Mouse (Mus musculus) neural tube, embryonic 15.5 days (tissue): Measurements from ENCODE around the gene Grin2b. TPM values are rescaled to one million over a fixed set of nuclear protein-coding genes. Genes with fewer than 3 reads are reported as not detected.

Source experiments
- ATAC-seq: fragments of 200-750 bp; cut with Nextera tagmentation; 2 replicates; pipeline ENCODE4 v1.8.0; 2017; ENCODE audit warnings: mild to moderate bottlenecking, moderate TSS enrichment, moderate library complexity; ENCODE audit not compliant: low FRiP score
- H3K27ac ChIP-seq: fragments of 300-500 bp; sonication (generic); replicated peaks from 2 replicates; pipeline ENCODE4 v1.5.1; 2015; ENCODE audit warnings: mild to moderate bottlenecking, inconsistent platforms
- H3K27me3 ChIP-seq: fragments of 300-500 bp; sonication (generic); replicated peaks from 2 replicates; pipeline ENCODE4 v1.6.1; 2015; ENCODE audit warnings: inconsistent platforms
- H3K36me3 ChIP-seq: fragments of 300-500 bp; sonication (generic); 2 replicates; pipeline ENCODE4 v1.6.1; 2015; ENCODE audit warnings: inconsistent platforms
- H3K4me1 ChIP-seq: fragments of 300-500 bp; sonication (generic); 2 replicates; pipeline ENCODE4 v1.6.1; 2015; ENCODE audit warnings: inconsistent platforms
- H3K4me2 ChIP-seq: fragments of 300-500 bp; sonication (generic); 2 replicates; pipeline ENCODE4 v1.6.1; 2015; ENCODE audit warnings: inconsistent platforms, mild to moderate bottlenecking, moderate library complexity
- H3K4me3 ChIP-seq: fragments of 300-500 bp; sonication (generic); replicated peaks from 2 replicates; pipeline ENCODE4 v1.5.1; 2015; ENCODE audit warnings: mild to moderate bottlenecking, inconsistent platforms
- H3K9ac ChIP-seq: fragments of 300-500 bp; sonication (generic); replicated peaks from 2 replicates; pipeline ENCODE4 v1.6.1; 2015; ENCODE audit warnings: mild to moderate bottlenecking, inconsistent platforms
- H3K9me3 ChIP-seq: fragments of 300-500 bp; sonication (generic); replicated peaks from 2 replicates; pipeline ENCODE4 v1.6.1; 2016; ENCODE audit warnings: inconsistent platforms
- WGBS: fragments of 180-500 bp; shearing (Covaris S2); methylation state at CpG from one replicate; pipeline ENCODE4 v1.1.7; 2015; ENCODE audit warnings: mixed read lengths; 5-methylcytosine and 5-hydroxymethylcytosine counted together
- polyA plus RNA-seq: library from polyadenylated mRNA; unstranded; fragments of >200 nt; fragmentation: Nextera tagmentation; extraction: Ambion mirVana; gene quantifications from 2 replicates; pipeline ENCODE4 v1.2.1, GENCODE M21; 2015

Gene Grin2b
- polyA plus RNA-seq, 1 experiment from 2014 or later: 82.8 TPM

DNA sequence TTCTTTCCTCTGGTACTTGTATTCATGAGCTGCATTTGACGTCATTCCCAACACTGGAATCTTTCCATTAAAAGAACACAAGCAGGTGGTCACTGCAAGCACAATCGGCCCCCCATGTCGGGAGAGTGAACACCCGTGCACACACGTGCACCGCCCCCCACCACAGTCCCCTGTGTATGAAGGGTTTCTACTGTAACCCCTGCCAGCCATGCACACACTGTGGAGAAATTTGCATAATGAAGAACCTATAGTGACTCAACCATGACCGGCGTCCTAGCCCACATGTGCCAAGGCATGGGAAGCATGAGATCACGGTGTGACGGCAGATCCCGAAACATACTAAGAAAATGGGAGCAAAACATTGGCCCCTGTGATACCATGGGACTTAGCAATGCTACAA, 179.9 kb downstream of the Grin2b start:
- H3K36me3 ChIP-seq: no peaks in the 10 kb centered on the region
- H3K4me3 ChIP-seq: no peak overlapping the region
- no peaks in the 10 kb centered on the region for H3K27me3 ChIP-seq
- no peak for ATAC-seq
- 70% methylated on average over 11 of the region's 11 CpGs for WGBS
- no peak overlapping the region for H3K9ac ChIP-seq
- peaks cover 11% of the 10 kb centered on the region for H3K4me1 ChIP-seq
- no peaks in the 10 kb centered on the region for H3K9me3 ChIP-seq
- H3K27ac ChIP-seq: no peak overlapping the region
- no peak overlapping the region for H3K4me2 ChIP-seq

- H3K4me1 ChIP-seq: peaks cover 6% of the 10 kb centered on the region; the same call in 1 of the 2 replicates
- no peak overlapping the region for H3K4me3 ChIP-seq
- no peak overlapping the region for H3K4me2 ChIP-seq
- H3K27ac ChIP-seq: no peak overlapping the region
- no peak overlapping the region for H3K9ac ChIP-seq
- no peak for ATAC-seq
- no peaks in the 10 kb centered on the region for H3K27me3 ChIP-seq
- no peaks in the 10 kb centered on the region for H3K36me3 ChIP-seq
- H3K9me3 ChIP-seq: no peaks in the 10 kb centered on the region
- 65% methylated on average over 3 of the region's 3 CpGs for WGBS
Measured at GRCm38 (mm10) chr6:135976106-135976505, 197.2 kb downstream of the Grin2b start.

- H3K27ac ChIP-seq: no peak overlapping the region
- no peaks in the 10 kb centered on the region for H3K36me3 ChIP-seq
- no peak overlapping the region for H3K4me2 ChIP-seq
- ATAC-seq: no peak
- no peak overlapping the region for H3K9ac ChIP-seq
- 80% methylated on average over 9 of the region's 9 CpGs for WGBS
- H3K9me3 ChIP-seq: no peaks in the 10 kb centered on the region
- H3K27me3 ChIP-seq: no peaks in the 10 kb centered on the region
- no peak overlapping the region for H3K4me3 ChIP-seq
- peaks cover 6% of the 10 kb centered on the region; the same call in 1 of the 2 replicates for H3K4me1 ChIP-seq
Measured at GRCm38 (mm10) chr6:135972481-135972880, 200.8 kb downstream of the Grin2b start.

GRCm38 (mm10) chr6:135971481-135971880, 201.8 kb downstream of the Grin2b start:
- Histone ChIP-seq H3K27ac (no peak overlapping the region), H3K4me3 (no peak overlapping the region), H3K9me3 (no peaks in the 10 kb centered on the region), H3K4me1 (peaks cover 5% of the 10 kb centered on the region; the same call in 1 of the 2 replicates), H3K27me3 (no peaks in the 10 kb centered on the region), H3K9ac (no peak overlapping the region), H3K4me2 (no peak overlapping the region), H3K36me3 (no peaks in the 10 kb centered on the region)
- no peak for ATAC-seq
- 92% methylated on average over 4 of the region's 4 CpGs for WGBS

DNA sequence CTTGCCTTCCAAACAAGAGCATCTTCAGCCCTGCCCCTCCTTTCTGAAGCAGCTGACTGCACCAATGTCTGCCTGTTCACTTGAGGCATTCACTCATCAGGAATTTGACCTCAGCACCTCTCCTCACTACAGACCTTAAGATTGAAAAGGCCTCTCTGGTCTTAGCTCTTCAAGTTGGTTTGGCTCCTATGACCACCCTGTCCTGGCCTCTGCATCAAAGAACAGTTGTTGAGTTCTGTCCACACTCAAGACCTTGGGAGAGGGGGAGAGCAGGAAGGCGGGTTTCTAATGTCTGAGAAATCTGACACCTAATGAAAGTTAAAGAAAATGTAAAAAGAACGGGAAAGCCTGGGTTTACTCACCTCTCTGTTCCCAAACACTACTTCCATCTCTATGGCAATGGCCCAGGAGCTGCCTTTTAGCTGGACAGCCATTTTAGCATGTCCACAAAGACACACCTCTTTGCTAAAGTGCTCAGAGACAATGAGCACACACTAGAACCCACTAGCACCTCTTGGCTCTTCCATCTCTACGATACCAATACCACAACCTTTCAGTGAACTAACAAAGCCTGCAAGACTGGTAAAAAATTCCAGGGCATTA, 202.5 kb downstream of the Grin2b start:
- no peaks in the 10 kb centered on the region for H3K27me3 ChIP-seq
- H3K9ac ChIP-seq: no peak overlapping the region
- no peaks in the 10 kb centered on the region for H3K9me3 ChIP-seq
- H3K4me2 ChIP-seq: no peak overlapping the region
- H3K27ac ChIP-seq: no peak overlapping the region
- H3K4me3 ChIP-seq: no peak overlapping the region
- H3K4me1 ChIP-seq: peaks cover 2% of the 10 kb centered on the region; the same call in 1 of the 2 replicates
- 84% methylated on average over 3 of the region's 3 CpGs for WGBS
- ATAC-seq: no peak
- no peaks in the 10 kb centered on the region for H3K36me3 ChIP-seq

DNA sequence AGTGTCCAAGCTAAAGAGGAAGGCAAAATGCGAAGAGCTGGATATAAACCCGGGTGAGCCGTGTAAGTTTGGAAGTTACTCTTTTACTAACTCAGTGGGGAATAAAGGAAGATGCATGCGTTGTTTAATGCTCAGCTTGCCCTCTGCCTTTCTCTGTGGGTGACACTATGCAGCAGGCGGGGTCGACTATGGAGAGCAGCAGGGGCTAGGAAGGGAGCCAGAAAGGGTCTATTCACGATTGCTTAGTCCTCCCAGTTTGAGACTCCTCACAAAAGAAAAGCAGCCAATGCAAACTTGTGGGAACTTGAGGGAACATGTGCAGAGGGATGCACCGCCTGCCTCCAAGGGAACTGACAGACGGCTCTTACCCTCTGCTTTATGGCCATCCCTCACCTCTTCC, 211.5 kb downstream of the Grin2b start:
- Histone ChIP-seq H3K27ac (peak overlapping the region; percentile 25; the same call in 1 of the 2 replicates), H3K4me2 (no peak overlapping the region)
- ATAC-seq: peak; percentile 39; the same call in 1 of the 2 replicates

DNA sequence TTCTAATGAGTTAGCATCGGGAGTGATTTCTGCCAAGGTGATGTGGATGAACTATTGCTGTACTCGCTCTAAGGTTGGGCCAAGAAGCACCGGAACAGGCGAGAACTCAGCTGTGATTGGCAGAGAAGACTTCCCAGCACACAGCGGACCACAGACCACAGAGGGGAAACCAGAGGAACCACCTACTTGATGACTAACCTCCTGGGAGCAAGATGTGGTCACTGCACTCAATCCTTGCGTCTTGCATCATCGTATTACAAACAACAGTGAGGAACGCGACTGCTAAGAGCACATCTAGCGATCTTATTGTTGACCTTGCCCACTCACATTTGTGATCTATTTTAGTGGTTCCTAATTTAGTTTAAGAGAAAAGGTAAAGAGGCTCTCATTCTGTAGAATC, 213.7 kb downstream of the Grin2b start:
- no peak for ATAC-seq
- Histone ChIP-seq H3K27ac (no peak overlapping the region), H3K27me3 (no peaks in the 10 kb centered on the region), H3K4me2 (no peak overlapping the region), H3K9me3 (no peaks in the 10 kb centered on the region), H3K4me3 (no peak overlapping the region), H3K9ac (no peak overlapping the region), H3K4me1 (peaks cover 10% of the 10 kb centered on the region), H3K36me3 (no peaks in the 10 kb centered on the region)
- WGBS: 92% methylated on average over 10 of the region's 10 CpGs

More for the DNA sequence above, 211.5 kb downstream of the Grin2b start:
- WGBS: 28% methylated on average over 9 of the region's 9 CpGs
- H3K4me3 ChIP-seq: no peak overlapping the region
- H3K4me1 ChIP-seq: peaks cover 14% of the 10 kb centered on the region
- H3K36me3 ChIP-seq: no peaks in the 10 kb centered on the region
- no peaks in the 10 kb centered on the region for H3K27me3 ChIP-seq
- no peaks in the 10 kb centered on the region for H3K9me3 ChIP-seq
- H3K9ac ChIP-seq: no peak overlapping the region

- WGBS: 87% methylated on average over 5 of the region's 5 CpGs
- H3K9me3 ChIP-seq: no peaks in the 10 kb centered on the region
- no peak overlapping the region for H3K4me3 ChIP-seq
- no peak overlapping the region for H3K4me2 ChIP-seq
- no peak for ATAC-seq
- H3K4me1 ChIP-seq: no peaks in the 10 kb centered on the region; the same call in 1 of the 2 replicates
- H3K27ac ChIP-seq: no peak overlapping the region
- 0 out of 2 replicates have a peak, but pooled peaks cover 3% of the 10 kb centered on the region for H3K36me3 ChIP-seq
- H3K27me3 ChIP-seq: no peaks in the 10 kb centered on the region
- no peak overlapping the region for H3K9ac ChIP-seq
Measured at GRCm38 (mm10) chr6:135951666-135952065, 221.6 kb downstream of the Grin2b start.

GRCm38 (mm10) chr6:135945511-135945910, 227.8 kb downstream of the Grin2b start:
- H3K9me3 ChIP-seq: no peaks in the 10 kb centered on the region
- no peaks in the 10 kb centered on the region for H3K4me1 ChIP-seq
- H3K4me2 ChIP-seq: no peak overlapping the region
- WGBS: 74% methylated on average over 5 of the region's 5 CpGs
- no peaks in the 10 kb centered on the region for H3K36me3 ChIP-seq
- H3K4me3 ChIP-seq: no peak overlapping the region
- no peaks in the 10 kb centered on the region for H3K27me3 ChIP-seq
- no peak for ATAC-seq
- no peak overlapping the region for H3K27ac ChIP-seq
- H3K9ac ChIP-seq: no peak overlapping the region

DNA sequence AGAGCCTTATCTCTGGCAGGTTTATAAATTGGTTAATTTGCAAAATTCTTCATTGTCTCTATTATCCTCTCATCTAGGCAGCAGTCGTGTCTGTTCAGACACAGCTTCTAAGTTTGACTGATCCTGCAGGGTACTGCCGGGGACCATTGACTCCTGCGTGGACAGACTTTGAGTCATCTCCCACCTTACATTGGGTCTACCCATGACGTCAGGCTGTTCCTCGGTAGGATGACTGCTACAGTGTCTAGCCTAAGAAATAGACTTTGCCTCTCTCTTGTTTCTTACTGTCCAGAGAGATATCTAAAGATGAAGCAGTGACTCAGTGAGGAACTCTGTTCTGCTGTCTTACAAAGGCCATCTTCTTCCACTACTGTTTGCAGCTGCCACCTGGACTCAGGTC, 229.0 kb downstream of the Grin2b start:
- Histone ChIP-seq H3K9me3 (no peaks in the 10 kb centered on the region), H3K36me3 (no peaks in the 10 kb centered on the region)

GRCm38 (mm10) chr6:135943121-135943617, 230.1 kb downstream of the Grin2b start:
- no peak overlapping the region for H3K4me2 ChIP-seq
- H3K36me3 ChIP-seq: no peaks in the 10 kb centered on the region
- no peak overlapping the region for H3K27ac ChIP-seq
- no peak for ATAC-seq
- WGBS: 69% methylated on average over 6 of the region's 6 CpGs
- H3K9ac ChIP-seq: no peak overlapping the region
- no peaks in the 10 kb centered on the region for H3K4me1 ChIP-seq
- H3K9me3 ChIP-seq: no peaks in the 10 kb centered on the region
- no peak overlapping the region for H3K4me3 ChIP-seq
- no peaks in the 10 kb centered on the region for H3K27me3 ChIP-seq

More for the DNA sequence above, 229.0 kb downstream of the Grin2b start:
- Histone ChIP-seq H3K27me3 (no peaks in the 10 kb centered on the region), H3K4me2 (no peak overlapping the region), H3K4me3 (no peak overlapping the region), H3K9ac (no peak overlapping the region), H3K4me1 (no peaks in the 10 kb centered on the region), H3K27ac (no peak overlapping the region)
- ATAC-seq: no peak
- 85% methylated on average over 5 of the region's 5 CpGs for WGBS

DNA sequence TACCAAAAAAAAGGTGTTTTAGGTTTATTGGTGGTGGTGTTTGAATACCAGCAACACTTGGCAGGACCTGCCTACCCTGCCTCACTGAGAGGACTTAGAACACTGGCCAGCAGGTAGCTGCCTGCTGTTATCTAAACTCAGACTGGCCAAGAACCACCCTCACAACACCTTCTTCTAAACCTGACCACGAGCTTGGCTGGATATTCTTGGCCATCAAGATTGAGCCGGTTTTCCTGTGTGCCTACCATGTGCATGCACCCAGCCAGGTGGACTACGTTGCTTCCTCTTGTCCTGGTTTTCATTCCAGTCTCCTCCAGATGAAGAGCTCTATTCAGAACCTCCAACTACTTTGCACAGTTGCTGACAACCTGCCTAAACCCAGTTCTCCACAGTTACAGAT, 240.4 kb downstream of the Grin2b start:
- no peaks in the 10 kb centered on the region for H3K27me3 ChIP-seq
- no peaks in the 10 kb centered on the region for H3K9me3 ChIP-seq
- 91% methylated on average over 3 of the region's 3 CpGs for WGBS
- no peak overlapping the region for H3K4me2 ChIP-seq
- H3K4me1 ChIP-seq: no peaks in the 10 kb centered on the region; the same call in 1 of the 2 replicates
- no peak overlapping the region for H3K4me3 ChIP-seq
- ATAC-seq: no peak
- H3K27ac ChIP-seq: no peak overlapping the region
- H3K36me3 ChIP-seq: no peaks in the 10 kb centered on the region
- H3K9ac ChIP-seq: no peak overlapping the region
